Mouse (Mus musculus) CH12.LX (cell line): ENCODE measurements around the gene Dcaf4. TPM values are rescaled to one million over a fixed set of nuclear protein-coding genes. Genes with fewer than 3 reads are reported as not detected.

Source experiments
- DNase-seq: peaks from one replicate; pipeline ENCODE4 v3.0.0-alpha.2; 2013; ENCODE audit errors: extremely low read depth
- H3K27ac ChIP-seq: 2 replicates; pipeline ENCODE4 v1.5.1; 2012; ENCODE audit warnings: low read depth, mild to moderate bottlenecking, control low read depth, moderate library complexity; ENCODE audit not compliant: insufficient read depth
- H3K27me3 ChIP-seq: replicated peaks from 2 replicates; pipeline ENCODE3; 2012; ENCODE audit warnings: inconsistent platforms
- H3K36me3 ChIP-seq, 2 experiments: replicated peaks in 1 of 2; 2 replicates each; pipeline versions ENCODE3 to v1.6.1; 2012; ENCODE audit warnings: inconsistent platforms in 1 of 2, low read length in 1 of 2, mild to moderate bottlenecking in 1 of 2, mixed read lengths in 1 of 2, moderate library complexity in 1 of 2; ENCODE audit not compliant: control insufficient read depth in 1 of 2, insufficient read depth in 1 of 2
- H3K4me1 ChIP-seq, 2 experiments: 2 replicates each; pipeline ENCODE4 v1.6.1; 2012; ENCODE audit warnings: inconsistent platforms in 1 of 2, moderate library complexity in 1 of 2; ENCODE audit not compliant: insufficient read depth in 2 of 2, control insufficient read depth in 1 of 2
- H3K4me2 ChIP-seq: 2 replicates; pipeline ENCODE4 v1.6.1; 2012; ENCODE audit warnings: low read depth, mild to moderate bottlenecking, control low read depth; ENCODE audit not compliant: poor library complexity, insufficient read depth, severe bottlenecking
- H3K4me3 ChIP-seq, 3 experiments: fragments of 150-350 bp in 1 of 3; sonication (generic) in 1 of 3; replicated peaks in 1 of 3; 2 replicates each; pipeline versions ENCODE3 to v1.5.1; 2011 to 2012; ENCODE audit warnings: low read depth in 2 of 3, low read length in 2 of 3, mild to moderate bottlenecking in 2 of 3, moderate library complexity in 2 of 3, control low read depth in 1 of 3, improper control_type of control experiment in 1 of 3, inconsistent platforms in 1 of 3, mixed read lengths in 1 of 3; ENCODE audit not compliant: poor library complexity in 1 of 3
- H3K79me2 ChIP-seq: replicated peaks from 2 replicates; pipeline ENCODE4 v1.6.1; 2012; ENCODE audit warnings: mild to moderate bottlenecking, moderate library complexity; ENCODE audit not compliant: control insufficient read depth, poor library complexity, insufficient read depth, severe bottlenecking; ENCODE audit errors: extremely low read depth
- H3K9ac ChIP-seq: 2 replicates; pipeline ENCODE4 v1.6.1; 2012; ENCODE audit warnings: low read depth, mild to moderate bottlenecking, control low read depth, moderate library complexity; ENCODE audit not compliant: insufficient read depth
- H3K9me3 ChIP-seq: replicated peaks from 2 replicates; pipeline ENCODE3; 2012; ENCODE audit warnings: low read length, inconsistent platforms, mixed read lengths
- CHD1 ChIP-seq: IDR thresholded peaks from 2 replicates; pipeline ENCODE4 v1.6.1; 2012; ENCODE audit warnings: low read depth, low read length, improper control_type of control experiment, inconsistent platforms
- CHD2 ChIP-seq: IDR thresholded peaks from 2 replicates; pipeline ENCODE4 v1.6.1; 2011; ENCODE audit warnings: low read length, improper control_type of control experiment
- CTCF ChIP-seq, 2 experiments: IDR thresholded peaks in 1 of 2; conservative IDR thresholded peaks in 1 of 2; 2 replicates each; pipeline ENCODE4 v1.5.1; 2011 to 2012; ENCODE audit warnings: low read depth in 2 of 2, low read length in 2 of 2, improper control_type of control experiment in 1 of 2, inconsistent platforms in 1 of 2, mild to moderate bottlenecking in 1 of 2, moderate library complexity in 1 of 2
- E2F4 ChIP-seq: IDR thresholded peaks from 2 replicates; pipeline ENCODE4 v1.6.1; 2011; ENCODE audit warnings: low read depth, low read length, improper control_type of control experiment; ENCODE audit not compliant: insufficient replicate concordance
- GABPA ChIP-seq: IDR thresholded peaks from 2 replicates; pipeline ENCODE4 v1.6.1; 2012; ENCODE audit warnings: low read depth, low read length, improper control_type of control experiment, inconsistent platforms; ENCODE audit not compliant: insufficient replicate concordance
- HCFC1 ChIP-seq: IDR thresholded peaks from 2 replicates; pipeline ENCODE4 v1.6.1; 2012; ENCODE audit warnings: low read depth, mild to moderate bottlenecking, inconsistent platforms, low read length, improper control_type of control experiment
- JUN ChIP-seq: IDR thresholded peaks from 2 replicates; pipeline ENCODE4 v1.6.1; 2011; ENCODE audit warnings: low read depth, mild to moderate bottlenecking, low read length, improper control_type of control experiment, moderate library complexity; ENCODE audit not compliant: insufficient read depth
- KAT2A ChIP-seq: IDR thresholded peaks from 2 replicates; pipeline ENCODE4 v1.6.1; 2012; ENCODE audit warnings: low read length, improper control_type of control experiment, inconsistent platforms; ENCODE audit not compliant: insufficient replicate concordance
- MAFK ChIP-seq: IDR thresholded peaks from 2 replicates; pipeline ENCODE4 v1.6.1; 2011; ENCODE audit warnings: low read length, improper control_type of control experiment; ENCODE audit not compliant: insufficient replicate concordance
- MAX ChIP-seq: IDR thresholded peaks from 2 replicates; pipeline ENCODE4 v1.6.1; 2011; ENCODE audit warnings: low read length, improper control_type of control experiment
- MEF2A ChIP-seq: IDR thresholded peaks from 2 replicates; pipeline ENCODE4 v1.6.1; 2014; ENCODE audit warnings: low read depth, mild to moderate bottlenecking, inconsistent platforms, low read length, improper control_type of control experiment, borderline replicate concordance
- MXI1 ChIP-seq: IDR thresholded peaks from 2 replicates; pipeline ENCODE4 v1.6.1; 2011; ENCODE audit warnings: mild to moderate bottlenecking, low read depth, low read length, improper control_type of control experiment
- MYC ChIP-seq: IDR thresholded peaks from 2 replicates; pipeline ENCODE4 v1.6.1; 2011; ENCODE audit warnings: low read depth, mild to moderate bottlenecking, improper control_type of control experiment, low read length
- NRF1 ChIP-seq: IDR thresholded peaks from 2 replicates; pipeline ENCODE4 v1.6.1; 2014; ENCODE audit warnings: low read depth, mild to moderate bottlenecking, inconsistent platforms, low read length, improper control_type of control experiment, moderate library complexity
- PAX5 ChIP-seq: IDR thresholded peaks from 2 replicates; pipeline ENCODE4 v1.6.1; 2012; ENCODE audit warnings: low read length, inconsistent platforms, mixed read lengths
- POLR2A ChIP-seq: IDR thresholded peaks from 2 replicates; pipeline ENCODE4 v1.6.1; 2011; ENCODE audit warnings: low read depth, mild to moderate bottlenecking, improper control_type of control experiment, low read length
- POLR2AphosphoS2 ChIP-seq: IDR thresholded peaks from 2 replicates; pipeline ENCODE4 v1.6.1; 2011; ENCODE audit warnings: low read depth, low read length, improper control_type of control experiment
- RAD21 ChIP-seq: IDR thresholded peaks from 2 replicates; pipeline ENCODE4 v1.6.1; 2011; ENCODE audit warnings: low read depth, mild to moderate bottlenecking, low read length, improper control_type of control experiment, moderate library complexity
- RCOR1 ChIP-seq: conservative IDR thresholded peaks from 2 replicates; pipeline ENCODE4 v1.6.1; 2012; ENCODE audit warnings: low read depth, mild to moderate bottlenecking, inconsistent platforms, low read length, improper control_type of control experiment
- SIN3A ChIP-seq: IDR thresholded peaks from 2 replicates; pipeline ENCODE4 v1.6.1; 2012; ENCODE audit warnings: low read length, improper control_type of control experiment, inconsistent platforms
- SMC3 ChIP-seq: IDR thresholded peaks from 2 replicates; pipeline ENCODE4 v1.6.1; 2011; ENCODE audit warnings: low read depth, low read length, improper control_type of control experiment
- TBP ChIP-seq: conservative IDR thresholded peaks from 2 replicates; pipeline ENCODE4 v1.6.1; 2011; ENCODE audit warnings: low read depth, low read length, improper control_type of control experiment
- TCF12 ChIP-seq: IDR thresholded peaks from 2 replicates; pipeline ENCODE4 v1.6.1; 2014; ENCODE audit warnings: low read depth, mild to moderate bottlenecking, inconsistent platforms, low read length, improper control_type of control experiment
- UBTF ChIP-seq: IDR thresholded peaks from 2 replicates; pipeline ENCODE4 v1.6.1; 2012; ENCODE audit warnings: low read depth, mild to moderate bottlenecking, inconsistent platforms, low read length, improper control_type of control experiment, moderate library complexity
- USF1 ChIP-seq: IDR thresholded peaks from 2 replicates; pipeline ENCODE4 v1.6.1; 2014; ENCODE audit warnings: low read depth, mild to moderate bottlenecking, inconsistent platforms, low read length, improper control_type of control experiment
- USF2 ChIP-seq: conservative IDR thresholded peaks from 2 replicates; pipeline ENCODE4 v1.6.1; 2011; ENCODE audit warnings: low read depth, low read length, improper control_type of control experiment
- ZC3H11A ChIP-seq: IDR thresholded peaks from 2 replicates; pipeline ENCODE4 v1.6.1; 2012; ENCODE audit warnings: low read depth, mild to moderate bottlenecking, inconsistent platforms, low read length, improper control_type of control experiment
- ZKSCAN1 ChIP-seq: IDR thresholded peaks from 2 replicates; pipeline ENCODE4 v1.6.1; 2012; ENCODE audit warnings: low read depth, inconsistent platforms, low read length, improper control_type of control experiment, borderline replicate concordance
- ZMIZ1 ChIP-seq: IDR thresholded peaks from 2 replicates; pipeline ENCODE4 v1.6.1; 2012; ENCODE audit warnings: low read depth, mild to moderate bottlenecking, inconsistent platforms, low read length, improper control_type of control experiment
- dilution Hi-C: fragments of 300-500 bp; cut with MboI; formaldehyde crosslinking; loops from 2 replicates; pipeline ENCODE4 v1.14.3; 2020; ENCODE audit warnings: low sequenced_read_pairs; ENCODE audit not compliant: extremely low pct_unique_long_range_greater_than_20kb, extremely low pct_ligation_motif_present
- in situ Hi-C: fragments of 300-500 bp; cut with MboI; formaldehyde crosslinking; loops from 3 replicates; pipeline ENCODE4 v1.14.3; 2019; ENCODE audit warnings: low sequenced_read_pairs, low pct_ligation_motif_present, low pct_unique_long_range_greater_than_20kb, mixed read lengths
- polyA plus RNA-seq: library from polyadenylated mRNA; unstranded; fragments of >175 nt; gene quantifications from 2 replicates; pipeline ENCODE4 v1.2.1, GENCODE M21; 2012; ENCODE audit warnings: low read depth; ENCODE audit not compliant: insufficient read length
- total RNA-seq, 2 experiments: library from RNA; depleted of rRNA; stranded (reverse); fragments of 300-350 nt in 1 of 2; fragments of >200 nt in 1 of 2; gene quantifications; 2 replicates each; pipeline ENCODE4 v1.2.3; 2012 to 2014

Dcaf4 gene
- total and polyA plus RNA-seq, 3 experiments = 17.3 to 23.6 (median 22.0) TPM

GRCm38 (mm10) chr12:83488211-83488941, 31.9 kb upstream of the Dcaf4 start:
- peaks cover 8% of the 10 kb centered on the region for H3K9me3 ChIP-seq
- H3K79me2 ChIP-seq = no peaks in the 10 kb centered on the region
- peak overlapping the region in 2 of 3 experiments; percentile 43 to 62 for H3K4me3 ChIP-seq
- in situ Hi-C loops = no loop called here
- H3K27ac ChIP-seq = no peak overlapping the region
- peak overlapping the region; percentile 95 for H3K4me2 ChIP-seq
- H3K27me3 ChIP-seq = peaks cover 21% of the 10 kb centered on the region
- peaks cover 0 to 11% of the 10 kb centered on the region in 2 experiments; a peak in 2 of 4 replicates for H3K4me1 ChIP-seq
- no peak overlapping the region; the same call in 1 of the 2 replicates for H3K9ac ChIP-seq
- TF ChIP-seq SMC3 = no peak
- no peak for TF ChIP-seq MAX
- no peak for TF ChIP-seq TCF12
- TF ChIP-seq PAX5 = no peak
- no peak for TF ChIP-seq NRF1
- no peak for TF ChIP-seq JUN
- TF ChIP-seq CHD2 = no peak
- TF ChIP-seq USF1 = no peak
- TF ChIP-seq MYC = no peak
- TF ChIP-seq ZMIZ1 = no peak
- no peak for TF ChIP-seq MAFK
- no peak for TF ChIP-seq POLR2AphosphoS2
- no peak for TF ChIP-seq RCOR1
- TF ChIP-seq, all 38 proteins: peak for 0
- dilution Hi-C loops = no loop called here
- H3K36me3 ChIP-seq = no peaks in the 10 kb centered on the region
- DNase-seq = peak; percentile 17

- no peaks in the 10 kb centered on the region for H3K79me2 ChIP-seq
- no peak overlapping the region for H3K4me2 ChIP-seq
- H3K4me1 ChIP-seq = peaks cover 0 to 11% of the 10 kb centered on the region in 2 experiments; a peak in 2 of 4 replicates
- H3K4me3 ChIP-seq = no peak overlapping the region
- dilution Hi-C loops = no loop called here
- H3K9ac ChIP-seq = no peak overlapping the region
- H3K9me3 ChIP-seq = peaks cover 8% of the 10 kb centered on the region
- H3K27ac ChIP-seq = no peak overlapping the region
- no peaks in the 10 kb centered on the region for H3K36me3 ChIP-seq
- no peak for TF ChIP-seq TBP
- no peak for TF ChIP-seq MYC
- TF ChIP-seq MAX = peak; percentile 33; the same call in 1 of the 2 replicates
- TF ChIP-seq POLR2AphosphoS2 = no peak
- no peak for TF ChIP-seq HCFC1
- TF ChIP-seq USF2 = no peak
- no peak for TF ChIP-seq CHD1
- TF ChIP-seq E2F4 = no peak
- TF ChIP-seq CTCF (conservative IDR thresholded peaks at IDR 0.05 in 1 of 2, IDR thresholded peaks at IDR 0.05 in 1 of 2; ENCODE audit: low read depth in 2 of 2, low read length in 2 of 2) = peak in 1 of 2 experiments; percentile 51; a peak in 2 of 4 replicates
- TF ChIP-seq PAX5 = no peak
- no peak for TF ChIP-seq ZC3H11A
- no peak for TF ChIP-seq KAT2A
- no peak for TF ChIP-seq ZKSCAN1
- no peak for TF ChIP-seq MEF2A
- peak; percentile 32 for TF ChIP-seq RAD21
- no peak for TF ChIP-seq GABPA
- TF ChIP-seq NRF1 = no peak
- peak; percentile 48 for TF ChIP-seq SMC3
- no peak for TF ChIP-seq MXI1
- TF ChIP-seq MAFK = no peak
- no peak for TF ChIP-seq USF1
- TF ChIP-seq TCF12 = no peak
- TF ChIP-seq UBTF = no peak
- no peak for TF ChIP-seq SIN3A
- TF ChIP-seq POLR2A = no peak
- TF ChIP-seq, all 38 proteins: peak for 4
- H3K27me3 ChIP-seq = peaks cover 28% of the 10 kb centered on the region
- peak; percentile 28 for DNase-seq
- in situ Hi-C loops = no loop called here
Measured at GRCm38 (mm10) chr12:83489748-83490147, 30.5 kb upstream of the Dcaf4 start.
